Mouse (Mus musculus) forebrain, postnatal 0 days (tissue): ENCODE results near the gene Ralgps2. TPM values are rescaled to one million over a fixed set of nuclear protein-coding genes. Genes with fewer than 3 reads are reported as not detected.
A peak's percentile ranks its signal among the peaks of the same experiment; 100 is the strongest.

Source experiments
- ATAC-seq: fragments of 200-750 bp; cut with Nextera tagmentation; 2 replicates; pipeline ENCODE4 v1.8.0; 2017; ENCODE audit warnings: mild to moderate bottlenecking, moderate library complexity
- DNase-seq: peaks from one replicate; pipeline ENCODE4 v3.0.0-alpha.2; 2015
- H3K27ac ChIP-seq: fragments of 300-500 bp; sonication (generic); 2 replicates; pipeline ENCODE4 v1.5.1; 2014; ENCODE audit warnings: low read depth, mild to moderate bottlenecking, antibody characterized with exemption, low read length, moderate library complexity, mixed read lengths
- H3K27me3 ChIP-seq: fragments of 300-500 bp; sonication (generic); 2 replicates; pipeline ENCODE4 v1.6.1; 2014; ENCODE audit warnings: mild to moderate bottlenecking, low read length, mixed read lengths; ENCODE audit not compliant: insufficient read depth
- H3K36me3 ChIP-seq: fragments of 300-500 bp; sonication (generic); 2 replicates; pipeline ENCODE4 v1.6.1; 2014; ENCODE audit warnings: mild to moderate bottlenecking, moderate library complexity; ENCODE audit not compliant: insufficient read depth
- H3K4me1 ChIP-seq: fragments of 300-500 bp; sonication (generic); 2 replicates; pipeline ENCODE4 v1.6.1; 2014; ENCODE audit warnings: antibody characterized with exemption; ENCODE audit not compliant: insufficient read depth
- H3K4me2 ChIP-seq: fragments of 300-500 bp; sonication (generic); 2 replicates; pipeline ENCODE4 v1.6.1; 2014; ENCODE audit warnings: low read depth, mild to moderate bottlenecking, moderate library complexity
- H3K4me3 ChIP-seq: fragments of 300-500 bp; sonication (generic); 2 replicates; pipeline ENCODE4 v1.5.1; 2014; ENCODE audit warnings: low read depth, low read length, mixed read lengths
- H3K9ac ChIP-seq: fragments of 300-500 bp; sonication (generic); 2 replicates; pipeline ENCODE4 v1.6.1; 2014; ENCODE audit warnings: mild to moderate bottlenecking
- H3K9me3 ChIP-seq: fragments of 300-500 bp; sonication (generic); 2 replicates; pipeline ENCODE4 v1.6.1; 2016; ENCODE audit warnings: low read length
- CTCF ChIP-seq: sonication (generic); IDR thresholded peaks from 2 replicates; pipeline ENCODE4 v1.5.1; 2016; ENCODE audit warnings: antibody characterized with exemption, control low read depth, low read depth
- WGBS: fragments of 180-500 bp; shearing (Covaris S2); extraction: QIAGEN DNeasy Blood & Tissue Kit; methylation state at CpG from one replicate; pipeline ENCODE4 v1.1.7; 2014; 5-methylcytosine and 5-hydroxymethylcytosine counted together
- polyA plus RNA-seq: library from polyadenylated mRNA; unstranded; fragments of >200 nt; fragmentation: Nextera tagmentation; extraction: Ambion mirVana; gene quantifications from 2 replicates; pipeline ENCODE4 v1.2.1, GENCODE M21; 2015
- total RNA-seq: library from RNA; depleted of rRNA; stranded (reverse); fragments of >200 nt; gene quantifications from 2 replicates; pipeline ENCODE4 v1.2.3, GENCODE M21; 2014

The Ralgps2 gene
- total and polyA plus RNA-seq, 2 experiments from 2014 or later: 85.9 to 94.9 TPM

- H3K4me3 ChIP-seq: no peak overlapping the region
- no peak overlapping the region for H3K27ac ChIP-seq
- no peak overlapping the region for H3K9ac ChIP-seq
- no peak for TF ChIP-seq CTCF
- WGBS: 21% methylated on average over 3 of the region's 3 CpGs
- H3K4me2 ChIP-seq: no peak overlapping the region
- no peaks in the 10 kb centered on the region for H3K36me3 ChIP-seq
- no peaks in the 10 kb centered on the region for H3K27me3 ChIP-seq
- no peak for DNase-seq
- H3K9me3 ChIP-seq: no peaks in the 10 kb centered on the region
- H3K4me1 ChIP-seq: peaks cover 6% of the 10 kb centered on the region; the same call in 1 of the 2 replicates
- ATAC-seq: no peak
Observed at GRCm38 (mm10) chr1:156932036-156932774, 7.2 kb downstream of the Ralgps2 start.

GRCm38 (mm10) chr1:156931106-156931870 is 8.1 kb downstream of the Ralgps2 start:
- no peaks in the 10 kb centered on the region for H3K4me1 ChIP-seq
- no peak for TF ChIP-seq CTCF
- no peaks in the 10 kb centered on the region for H3K27me3 ChIP-seq
- no peak overlapping the region for H3K9ac ChIP-seq
- H3K4me2 ChIP-seq: no peak overlapping the region
- H3K4me3 ChIP-seq: no peak overlapping the region
- no peak for DNase-seq
- no peak overlapping the region for H3K27ac ChIP-seq
- H3K9me3 ChIP-seq: no peaks in the 10 kb centered on the region
- no peak for ATAC-seq
- 70% methylated on average over 10 of the region's 10 CpGs for WGBS
- H3K36me3 ChIP-seq: no peaks in the 10 kb centered on the region

GRCm38 (mm10) chr1:156930263-156930662 is 9.2 kb downstream of the Ralgps2 start:
- H3K4me1 ChIP-seq: no peaks in the 10 kb centered on the region
- TF ChIP-seq CTCF: peak; percentile 30
- H3K9me3 ChIP-seq: no peaks in the 10 kb centered on the region
- ATAC-seq: no peak
- H3K36me3 ChIP-seq: no peaks in the 10 kb centered on the region; the same call in 1 of the 2 replicates
- no peak overlapping the region for H3K4me3 ChIP-seq
- no peak overlapping the region for H3K27ac ChIP-seq
- no peak overlapping the region for H3K4me2 ChIP-seq
- 44% methylated on average over 5 of the region's 5 CpGs for WGBS
- H3K27me3 ChIP-seq: no peaks in the 10 kb centered on the region
- H3K9ac ChIP-seq: no peak overlapping the region
- no peak for DNase-seq

- Histone ChIP-seq H3K4me3 (no peak overlapping the region), H3K4me1 (no peaks in the 10 kb centered on the region), H3K27ac (no peak overlapping the region), H3K9ac (no peak overlapping the region), H3K4me2 (no peak overlapping the region), H3K27me3 (no peaks in the 10 kb centered on the region), H3K9me3 (no peaks in the 10 kb centered on the region), H3K36me3 (no peaks in the 10 kb centered on the region; the same call in 1 of the 2 replicates)
- TF ChIP-seq CTCF: no peak
- 90% methylated on average over 4 of the region's 4 CpGs for WGBS
- no peak for ATAC-seq
- no peak for DNase-seq
Observed at GRCm38 (mm10) chr1:156928255-156928654, 11.2 kb downstream of the Ralgps2 start.

DNA sequence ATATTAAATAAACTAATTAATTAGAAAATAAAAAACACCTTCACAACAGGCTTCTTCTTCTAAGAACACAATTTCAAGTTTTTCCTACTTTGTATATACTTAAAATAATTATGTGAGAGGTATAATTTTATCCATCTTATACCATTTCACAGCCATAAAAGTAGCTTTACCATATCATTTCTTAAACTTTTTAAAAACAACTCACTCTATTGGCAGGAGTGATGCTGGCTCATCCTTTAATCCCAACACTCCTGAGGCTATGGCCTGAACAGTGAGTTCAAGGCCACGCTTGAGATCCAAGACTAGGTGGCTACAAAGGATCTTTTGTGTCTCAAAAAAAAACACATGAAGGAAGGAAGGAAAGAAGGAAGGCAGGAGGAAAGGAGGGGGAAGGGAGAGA is 15.9 kb downstream of the Ralgps2 start:
- 78% methylated on average over 1 of the region's 1 CpGs for WGBS
- Histone ChIP-seq H3K9ac (no peak overlapping the region), H3K9me3 (no peaks in the 10 kb centered on the region), H3K4me1 (no peaks in the 10 kb centered on the region), H3K4me3 (no peak overlapping the region), H3K4me2 (no peak overlapping the region), H3K36me3 (no peaks in the 10 kb centered on the region; the same call in 1 of the 2 replicates), H3K27me3 (no peaks in the 10 kb centered on the region), H3K27ac (no peak overlapping the region)
- ATAC-seq (no peak), DNase-seq (no peak)
- TF ChIP-seq CTCF: no peak

DNA sequence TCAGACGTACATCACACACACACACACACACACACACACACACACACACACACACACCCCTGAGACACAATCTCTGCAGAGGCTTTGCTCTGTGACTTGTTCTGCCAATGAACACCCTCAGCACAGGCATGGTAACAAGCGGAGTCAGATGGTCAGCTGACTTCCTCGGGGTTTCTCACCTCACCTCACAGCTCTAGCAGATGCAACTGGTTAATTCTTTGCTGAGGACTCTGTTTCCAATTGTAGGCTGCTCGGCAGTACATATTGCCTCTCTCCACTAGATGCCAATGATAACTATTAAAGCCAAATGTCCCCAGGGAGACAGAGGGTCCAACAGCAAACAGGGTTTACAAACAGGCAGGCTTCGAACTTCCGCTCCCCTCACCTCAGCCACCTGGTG is 16.5 kb downstream of the Ralgps2 start:
- TF ChIP-seq CTCF: no peak
- Histone ChIP-seq H3K36me3 (no peaks in the 10 kb centered on the region; the same call in 1 of the 2 replicates), H3K9ac (no peak overlapping the region), H3K27me3 (no peaks in the 10 kb centered on the region), H3K27ac (no peak overlapping the region), H3K4me2 (no peak overlapping the region), H3K9me3 (no peaks in the 10 kb centered on the region), H3K4me3 (no peak overlapping the region), H3K4me1 (no peaks in the 10 kb centered on the region)
- DNase-seq (no peak), ATAC-seq (no peak)
- WGBS: 73% methylated on average over 6 of the region's 6 CpGs
